Mouse (Mus musculus) embryonic facial prominence, embryonic 14.5 days (tissue): Measurements from ENCODE around the gene Stag1. TPM values are rescaled to one million over a fixed set of nuclear protein-coding genes. Genes with fewer than 3 reads are reported as not detected.
A peak's percentile ranks its signal among the peaks of the same experiment; 100 is the strongest.

ENCODE experiments used
- ATAC-seq: fragments of 200-750 bp; cut with Nextera tagmentation; 2 replicates; pipeline ENCODE4 v1.8.0; 2017; ENCODE audit warnings: low read depth, moderate number of reproducible peaks, moderate TSS enrichment
- DNase-seq: peaks from one replicate; pipeline ENCODE4 v3.0.0-alpha.2; 2015; ENCODE audit warnings: low spot score
- H3K27ac ChIP-seq: fragments of 300-500 bp; sonication (generic); replicated peaks from 2 replicates; pipeline ENCODE4 v1.5.1; 2014; ENCODE audit warnings: low read depth, mild to moderate bottlenecking, low read length, moderate library complexity
- H3K27me3 ChIP-seq: fragments of 300-500 bp; sonication (generic); replicated peaks from 2 replicates; pipeline ENCODE4 v1.6.1; 2014; ENCODE audit warnings: low read length; ENCODE audit not compliant: control insufficient read depth, insufficient read depth
- H3K36me3 ChIP-seq: fragments of 300-500 bp; sonication (generic); 2 replicates; pipeline ENCODE4 v1.6.1; 2014; ENCODE audit warnings: low read length, mixed read lengths; ENCODE audit not compliant: control insufficient read depth, insufficient read depth
- H3K4me1 ChIP-seq: fragments of 300-500 bp; sonication (generic); 2 replicates; pipeline ENCODE4 v1.6.1; 2014; ENCODE audit warnings: antibody characterized with exemption, low read length; ENCODE audit not compliant: control insufficient read depth, insufficient read depth
- H3K4me2 ChIP-seq: fragments of 300-500 bp; sonication (generic); 2 replicates; pipeline ENCODE4 v1.6.1; 2014; ENCODE audit warnings: low read depth, mild to moderate bottlenecking, low read length, moderate library complexity, mixed read lengths
- H3K4me3 ChIP-seq: fragments of 300-500 bp; sonication (generic); 2 replicates; pipeline ENCODE4 v1.5.1; 2014; ENCODE audit warnings: low read depth, mild to moderate bottlenecking, low read length
- H3K9ac ChIP-seq: fragments of 300-500 bp; sonication (generic); 2 replicates; pipeline ENCODE4 v1.6.1; 2014; ENCODE audit warnings: low read depth, mild to moderate bottlenecking, low read length, moderate library complexity, mixed read lengths
- H3K9me3 ChIP-seq: fragments of 300-500 bp; sonication (generic); 2 replicates; pipeline ENCODE4 v1.6.1; 2016; ENCODE audit warnings: low read length; ENCODE audit not compliant: control insufficient read depth
- WGBS: fragments of 180-500 bp; shearing (Covaris S2); extraction: QIAGEN DNeasy Blood & Tissue Kit; methylation state at CpG from one replicate; pipeline ENCODE4 v1.1.7; 2014; 5-methylcytosine and 5-hydroxymethylcytosine counted together
- polyA plus RNA-seq: library from polyadenylated mRNA; unstranded; fragments of >200 nt; fragmentation: Nextera tagmentation; extraction: Ambion mirVana; gene quantifications from 2 replicates; pipeline ENCODE4 v1.2.1, GENCODE M21; 2014

The Stag1 gene
- polyA plus RNA-seq, 1 experiment from 2014 or later: 40.9 TPM

- no peak overlapping the region for H3K4me2 ChIP-seq
- H3K36me3 ChIP-seq: no peaks in the 10 kb centered on the region
- no peak overlapping the region for H3K9ac ChIP-seq
- no peaks in the 10 kb centered on the region for H3K9me3 ChIP-seq
- no peak for ATAC-seq
- H3K4me3 ChIP-seq: no peak overlapping the region
- no peak overlapping the region for H3K27ac ChIP-seq
- 72% methylated on average over 2 of the region's 2 CpGs for WGBS
- no peak for DNase-seq
- no peaks in the 10 kb centered on the region for H3K27me3 ChIP-seq
- H3K4me1 ChIP-seq: no peaks in the 10 kb centered on the region
Observed at GRCm38 (mm10) chr9:100626258-100626657, 28.7 kb downstream of the Stag1 start.

- Histone ChIP-seq H3K27me3 (no peaks in the 10 kb centered on the region), H3K27ac (no peak overlapping the region; the same call in 1 of the 2 replicates), H3K36me3 (no peaks in the 10 kb centered on the region), H3K4me1 (peaks cover 17% of the 10 kb centered on the region), H3K9me3 (no peaks in the 10 kb centered on the region), H3K9ac (no peak overlapping the region), H3K4me3 (no peak overlapping the region), H3K4me2 (no peak overlapping the region)
- DNase-seq (no peak), ATAC-seq (no peak)
- WGBS: 78% methylated on average over 2 of the region's 2 CpGs
Observed at GRCm38 (mm10) chr9:100640754-100641153, 43.2 kb downstream of the Stag1 start.

- peak overlapping the region; percentile 84 for H3K4me3 ChIP-seq
- H3K9me3 ChIP-seq: no peaks in the 10 kb centered on the region
- 27% methylated on average over 6 of the region's 6 CpGs for WGBS
- no peaks in the 10 kb centered on the region for H3K27me3 ChIP-seq
- H3K4me1 ChIP-seq: peaks cover 17% of the 10 kb centered on the region
- ATAC-seq: no peak
- peak overlapping the region; percentile 99 for H3K27ac ChIP-seq
- peak overlapping the region; percentile 76; the same call in 1 of the 2 replicates for H3K9ac ChIP-seq
- DNase-seq: no peak
- H3K4me2 ChIP-seq: peak overlapping the region; percentile 64
- H3K36me3 ChIP-seq: no peaks in the 10 kb centered on the region
Observed at GRCm38 (mm10) chr9:100641391-100642085, 43.9 kb downstream of the Stag1 start.

DNA sequence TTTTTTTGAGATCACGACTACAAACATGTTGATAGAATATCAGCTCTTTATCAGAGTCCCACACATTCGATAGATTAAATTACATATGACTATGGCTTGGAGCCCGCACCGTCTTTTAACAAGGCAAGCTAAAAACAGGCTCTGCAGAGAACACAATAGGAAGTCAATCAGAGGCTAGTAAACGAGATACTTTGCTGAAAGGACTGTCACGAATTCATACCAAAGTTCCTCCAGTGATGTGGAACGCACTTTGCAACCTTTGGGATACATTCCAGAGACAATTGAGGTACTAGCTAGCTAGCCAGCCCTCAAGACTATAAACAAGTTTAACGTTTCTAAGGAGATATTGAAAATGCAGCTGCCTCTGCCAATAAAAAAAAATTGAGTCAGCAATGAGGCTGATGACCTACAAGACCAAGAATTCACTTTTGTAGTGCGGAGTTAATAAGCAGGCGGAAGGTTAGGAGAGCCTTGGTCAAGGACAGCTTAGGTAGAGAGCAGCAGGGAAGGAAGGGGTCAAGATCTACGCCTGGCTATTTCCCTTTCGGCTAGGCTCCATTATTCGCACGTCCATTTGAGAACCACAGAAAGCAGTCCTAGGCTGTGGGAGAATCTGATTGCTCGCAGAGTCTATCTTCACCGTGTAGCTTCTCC is 44.7 kb downstream of the Stag1 start:
- WGBS: under 1% methylated on average over 16 of the region's 16 CpGs
- DNase-seq: peak; percentile 70

DNA sequence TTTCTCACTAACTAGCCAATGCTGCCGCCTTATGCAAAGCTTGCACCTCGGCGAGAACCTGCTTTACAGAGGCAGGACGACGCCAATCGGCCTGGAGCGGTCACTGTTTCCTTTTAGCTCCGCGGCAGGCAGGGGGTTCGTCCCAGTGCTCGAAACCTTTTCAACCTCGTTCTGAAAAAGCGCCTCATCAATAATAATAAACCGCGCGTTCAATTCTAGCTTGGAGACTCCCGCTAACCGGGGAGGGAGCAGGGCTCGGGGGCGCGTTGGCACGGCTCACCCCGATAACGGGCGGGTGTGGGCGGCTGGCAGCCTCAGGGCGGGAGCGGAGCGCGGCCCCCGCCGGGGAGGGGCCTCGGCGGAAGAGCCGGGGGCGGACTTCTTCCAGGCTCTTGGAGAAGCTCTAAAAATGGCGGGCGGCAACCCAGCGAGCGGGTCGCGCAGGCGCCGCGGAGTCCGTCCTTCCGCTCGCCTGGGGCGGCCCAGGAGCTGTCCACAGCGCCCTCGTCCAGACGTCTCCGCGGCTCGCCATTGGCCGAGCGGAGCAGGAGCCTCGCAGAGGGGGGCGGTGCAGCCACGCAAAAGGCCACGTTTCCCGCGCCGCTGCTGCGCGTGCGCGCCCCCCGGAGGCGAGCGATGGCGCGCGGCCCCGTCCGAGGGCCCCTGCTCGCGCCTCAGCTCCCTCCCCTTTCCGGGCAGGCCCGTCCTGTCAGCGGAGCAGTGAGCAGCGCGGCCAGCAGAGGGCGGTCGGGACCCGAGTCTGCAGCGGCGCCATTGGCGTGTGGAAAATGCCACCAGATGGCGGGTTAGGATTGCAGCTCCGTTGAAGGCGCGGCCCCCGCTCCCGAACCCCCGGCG is 45.5 kb downstream of the Stag1 start:
- under 1% methylated on average over 58 of the region's 97 CpGs for WGBS
- H3K27me3 ChIP-seq: no peaks in the 10 kb centered on the region
- H3K4me2 ChIP-seq: peak overlapping the region; percentile 64
- peak; percentile 98 for ATAC-seq
- peak overlapping the region; percentile 99 for H3K27ac ChIP-seq
- H3K4me3 ChIP-seq: peak overlapping the region; percentile 84
- H3K36me3 ChIP-seq: 0 out of 2 replicates have a peak, but pooled peaks cover 2% of the 10 kb centered on the region
- H3K9me3 ChIP-seq: no peaks in the 10 kb centered on the region
- peak overlapping the region; percentile 97 for H3K9ac ChIP-seq
- DNase-seq: peak; percentile 99
- H3K4me1 ChIP-seq: peaks cover 17% of the 10 kb centered on the region

More for the DNA sequence above, 44.7 kb downstream of the Stag1 start:
- Histone ChIP-seq H3K9ac (peak overlapping the region; percentile 76), H3K4me1 (peaks cover 17% of the 10 kb centered on the region), H3K4me3 (peak overlapping the region; percentile 84), H3K4me2 (peak overlapping the region; percentile 64), H3K36me3 (no peaks in the 10 kb centered on the region), H3K27ac (peak overlapping the region; percentile 99), H3K27me3 (no peaks in the 10 kb centered on the region), H3K9me3 (no peaks in the 10 kb centered on the region)
- ATAC-seq: no peak

DNA sequence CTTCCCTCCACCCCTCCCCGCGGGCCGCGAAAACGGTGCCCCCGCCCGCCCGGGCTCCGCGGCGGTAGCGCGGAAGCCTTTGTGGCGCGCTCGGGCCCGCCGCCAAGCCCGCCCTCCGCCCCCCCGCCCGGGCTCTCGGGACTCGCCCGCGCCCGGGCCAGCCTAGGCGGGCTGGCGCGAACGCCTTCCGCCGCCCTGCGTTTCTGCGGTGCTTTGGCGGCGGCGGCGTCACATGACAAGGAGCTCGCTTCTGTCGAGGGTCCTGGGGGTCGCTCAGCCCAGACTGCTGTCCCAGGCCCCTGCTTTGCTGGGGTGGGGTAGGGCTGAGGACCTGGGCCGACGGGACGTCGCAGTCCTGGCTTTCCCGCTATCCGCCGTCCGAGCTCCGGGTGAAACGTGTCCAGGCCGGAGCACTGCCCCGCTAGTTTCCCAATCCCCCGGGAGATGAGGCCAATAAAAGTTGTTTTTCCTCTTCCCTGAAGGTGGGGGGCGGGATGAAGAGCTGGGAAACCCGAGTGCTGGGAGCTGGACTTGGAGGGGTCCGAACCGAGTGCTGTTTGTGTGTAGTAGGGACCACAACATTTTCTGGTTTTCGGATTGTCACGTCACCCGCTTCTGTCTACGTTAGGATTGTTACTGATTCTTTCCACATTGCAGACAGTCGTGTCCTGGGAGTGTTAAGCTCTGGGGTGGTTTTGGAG is 46.6 kb downstream of the Stag1 start:
- peak; percentile 3 for ATAC-seq
- peak overlapping the region; percentile 99 for H3K27ac ChIP-seq
- H3K9ac ChIP-seq: peak overlapping the region; percentile 97
- no peaks in the 10 kb centered on the region for H3K9me3 ChIP-seq
- peak; percentile 85 for DNase-seq
- 0 out of 2 replicates have a peak, but pooled peaks cover 3% of the 10 kb centered on the region for H3K36me3 ChIP-seq
- no peaks in the 10 kb centered on the region for H3K27me3 ChIP-seq
- WGBS: under 1% methylated on average over 34 of the region's 64 CpGs
- peak overlapping the region; percentile 84 for H3K4me3 ChIP-seq
- H3K4me2 ChIP-seq: peak overlapping the region; percentile 66
- H3K4me1 ChIP-seq: peaks cover 17% of the 10 kb centered on the region

DNA sequence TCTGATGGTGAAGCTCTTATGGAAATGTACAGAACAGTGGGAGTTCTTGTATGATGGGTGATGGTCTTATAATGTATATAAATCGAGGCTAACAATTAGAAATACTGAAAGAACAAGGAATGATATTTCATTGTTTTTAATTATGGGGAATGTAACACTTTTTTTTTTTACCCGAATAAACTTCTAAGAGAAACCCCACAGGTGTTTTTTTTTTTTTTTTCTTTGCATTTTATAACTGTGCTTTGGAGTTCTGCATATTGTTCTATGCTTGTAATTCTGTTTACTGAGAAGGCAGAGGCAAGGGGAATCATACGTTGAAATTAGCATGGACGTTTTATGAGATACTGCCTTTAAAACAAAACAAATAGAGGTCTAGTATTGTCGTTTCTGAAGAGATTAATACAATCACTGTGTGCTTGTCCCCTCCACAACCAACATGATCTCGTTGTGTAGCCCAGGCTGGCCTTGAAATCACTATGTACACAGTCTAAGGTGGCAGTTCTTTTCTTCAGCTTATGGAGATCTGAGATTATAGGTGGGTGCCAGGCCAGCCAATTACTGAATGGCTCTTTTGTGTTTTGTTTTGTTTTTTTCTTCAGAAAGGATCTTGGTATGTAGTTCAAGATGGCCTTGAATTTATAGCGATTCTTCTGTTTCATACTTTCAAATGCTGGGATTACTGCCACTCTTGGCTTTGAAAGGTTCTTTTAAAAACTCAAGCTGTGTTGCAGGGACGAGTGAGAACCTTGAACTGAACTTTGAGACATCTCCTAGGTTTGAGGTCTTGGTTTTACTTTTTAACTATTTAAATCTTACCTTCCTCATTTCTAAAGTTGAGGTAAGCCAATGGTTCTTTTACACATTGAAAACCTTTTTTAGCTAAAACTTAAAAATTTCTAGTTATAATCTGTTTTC is 47.7 kb downstream of the Stag1 start:
- 30% methylated on average over 8 of the region's 8 CpGs for WGBS
- Histone ChIP-seq H3K9ac (peak overlapping the region; percentile 97; the same call in 1 of the 2 replicates), H3K4me1 (peaks cover 17% of the 10 kb centered on the region)

More for the DNA sequence above, 47.7 kb downstream of the Stag1 start:
- 0 out of 2 replicates have a peak, but pooled peaks cover 3% of the 10 kb centered on the region for H3K36me3 ChIP-seq
- no peaks in the 10 kb centered on the region for H3K9me3 ChIP-seq
- H3K27ac ChIP-seq: peak overlapping the region; percentile 99
- H3K4me2 ChIP-seq: peak overlapping the region; percentile 66
- no peaks in the 10 kb centered on the region for H3K27me3 ChIP-seq
- ATAC-seq: no peak
- no peak for DNase-seq
- peak overlapping the region; percentile 84 for H3K4me3 ChIP-seq
